Mouse (Mus musculus) fibroblast of lung, adult 2 months (primary cell): ENCODE data around the gene Ms4a6d.
"Not testable (repeated sequence)": the region's sequence is repeated elsewhere in the genome, so short reads cannot be mapped to it uniquely, and the experiment has no call there.

Source experiments
- DNase-seq: peaks from one replicate; pipeline ENCODE4 v3.0.0-alpha.2; 2011; ENCODE audit warnings: low read depth

Gene Ms4a6d

GRCm38 (mm10) chr19:11604603-11605002 is at the start of gene Ms4a6d:
TSS of gene Ms4a6d (minus strand) at chr19:11604849.
- DNase-seq = no peak

DNA sequence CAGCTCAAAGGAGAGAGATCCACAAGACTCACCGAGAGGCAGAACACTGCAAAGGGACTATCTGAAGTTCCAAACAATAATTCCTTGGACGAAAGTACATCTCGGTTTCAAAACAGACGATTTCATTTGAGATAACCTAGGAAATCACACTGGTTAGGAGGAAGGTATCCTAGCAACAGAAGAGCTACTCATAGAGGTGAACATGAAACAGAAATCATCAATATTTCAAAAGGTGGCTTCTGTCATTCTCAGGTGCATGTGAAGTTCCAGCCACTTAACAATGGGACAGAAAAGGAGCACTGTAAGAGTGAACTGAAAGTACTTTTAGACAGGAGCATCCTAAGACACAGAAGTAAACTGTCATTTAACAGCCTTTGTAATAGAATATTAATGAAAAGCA is 44.9 kb upstream of the Ms4a6d start:
- DNase-seq = no peak

- no peak for DNase-seq
These were observed 41.5 kb upstream of the Ms4a6d start for GRCm38 (mm10) chr19:11646166-11646565.

- no peak for DNase-seq
These were observed 36.1 kb upstream of the Ms4a6d start, which contains the start of gene Ms4a3 for GRCm38 (mm10) chr19:11640732-11641131. TSS of gene Ms4a3 (minus strand) at chr19:11640851.

GRCm38 (mm10) chr19:11639038-11639437 is 34.4 kb upstream of the Ms4a6d start:
- DNase-seq = no peak

- DNase-seq = no peak
These were observed 30.9 kb upstream of the Ms4a6d start for GRCm38 (mm10) chr19:11635572-11635971.

DNA sequence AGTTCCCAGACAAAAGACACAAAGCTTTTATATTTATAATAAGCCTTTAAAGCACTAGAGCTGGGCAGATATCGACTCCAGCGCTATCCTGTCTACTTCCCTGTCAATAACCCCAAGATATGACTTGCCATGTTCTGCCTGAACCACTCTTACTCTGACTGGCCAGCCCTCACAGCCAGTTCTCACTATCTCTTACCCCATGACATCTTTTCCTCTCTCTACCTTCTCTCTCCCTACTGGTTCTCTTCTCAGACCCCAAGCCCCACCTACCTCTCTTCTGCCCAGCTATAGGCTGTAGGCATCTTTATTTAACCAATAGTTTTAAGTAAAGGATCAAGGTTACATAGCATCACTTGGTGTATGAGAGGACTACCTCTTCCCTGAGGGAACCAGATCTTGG is 29.7 kb upstream of the Ms4a6d start:
- no peak for DNase-seq

- no peak for DNase-seq
These were observed 29.1 kb upstream of the Ms4a6d start for GRCm38 (mm10) chr19:11633732-11634131.

DNA sequence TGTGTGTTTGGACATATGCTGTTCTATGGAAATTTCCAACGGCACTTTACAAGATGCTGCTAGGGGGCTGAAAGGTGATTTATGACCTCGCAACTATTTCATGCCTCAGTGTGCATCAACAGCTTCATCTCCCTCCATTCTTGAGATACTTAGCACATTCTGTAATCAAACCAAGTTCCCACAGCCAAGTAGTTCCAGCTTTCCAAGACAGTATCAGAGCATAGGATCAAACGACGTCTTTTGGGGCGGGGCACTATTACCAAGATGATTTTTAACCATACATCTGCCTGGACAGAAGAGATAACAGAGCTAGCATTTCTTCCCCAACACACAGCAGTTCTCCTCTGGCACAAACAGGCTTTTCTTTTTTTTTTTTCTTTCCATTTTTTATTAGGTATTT is 20.6 kb upstream of the Ms4a6d start:
- DNase-seq = no peak

- no peak for DNase-seq
These were observed 20.2 kb upstream of the Ms4a6d start for GRCm38 (mm10) chr19:11624800-11625199.

DNA sequence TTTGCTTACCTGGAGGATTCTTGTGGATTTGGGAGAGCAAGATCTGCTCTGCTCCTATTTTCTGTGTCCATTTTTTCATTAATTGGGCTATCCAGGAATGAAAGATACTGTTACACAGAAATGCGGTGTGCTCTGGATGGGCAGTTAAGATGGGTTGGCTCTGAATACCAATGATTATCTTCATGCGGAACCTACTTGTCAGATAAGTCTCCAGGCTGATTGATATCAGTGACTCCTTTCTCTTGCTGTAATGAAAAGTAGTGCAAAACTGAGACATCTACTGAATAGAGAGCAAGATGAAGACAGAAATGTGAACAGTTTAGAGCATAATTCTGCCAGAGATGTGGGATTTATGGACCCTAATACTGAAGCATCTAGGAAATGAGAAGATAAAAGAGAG is 18.9 kb upstream of the Ms4a6d start, which contains the start of gene Ms4a2:
Gene Ms4a2 (minus strand): TSS at position 169 of the 400 bp plus-strand sequence.
- DNase-seq = no peak

DNA sequence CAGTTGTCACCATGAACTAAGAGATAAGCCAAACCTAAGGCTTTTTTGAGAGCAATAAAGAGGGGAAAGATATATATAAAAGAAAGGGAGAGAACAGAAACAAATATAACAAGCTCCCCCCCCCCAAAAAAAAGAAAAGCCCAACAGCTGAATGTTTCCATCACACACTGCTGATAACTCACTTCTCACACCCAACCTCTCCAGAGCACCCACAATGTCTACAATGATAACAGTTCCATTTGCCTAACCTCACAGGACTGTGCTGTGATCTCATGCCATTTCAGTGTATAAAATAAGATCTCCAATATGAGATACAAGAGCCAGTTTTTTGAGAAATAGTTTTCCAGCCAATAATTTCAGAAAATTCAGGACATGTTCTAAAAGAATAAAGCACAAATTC is 13.3 kb upstream of the Ms4a6d start:
- DNase-seq = no peak

- no peak for DNase-seq
These were observed 10.2 kb upstream of the Ms4a6d start for GRCm38 (mm10) chr19:11614805-11615204.

GRCm38 (mm10) chr19:11613776-11614443 is 9.3 kb upstream of the Ms4a6d start:
- no peak for DNase-seq

GRCm38 (mm10) chr19:11613084-11613483 is 8.4 kb upstream of the Ms4a6d start:
- no peak for DNase-seq

DNA sequence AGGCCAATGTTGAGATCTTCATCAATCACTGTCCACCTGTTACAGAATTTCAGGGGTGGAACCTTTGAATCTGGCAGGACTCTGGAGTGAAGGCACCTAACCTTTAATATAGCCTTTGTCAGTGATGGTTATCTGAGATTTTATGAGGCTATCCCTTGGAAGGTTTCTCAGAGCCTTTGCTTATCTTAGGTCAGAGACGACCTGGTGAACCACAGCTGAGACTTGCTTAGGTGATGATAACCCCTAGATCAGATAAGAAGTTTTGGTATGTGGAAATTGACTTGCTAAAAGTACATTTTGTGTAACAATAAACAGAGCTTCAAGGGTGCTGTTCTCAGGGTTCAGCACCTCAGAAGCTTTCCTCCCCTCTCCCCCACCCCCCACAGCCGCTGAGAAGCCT is 7.6 kb upstream of the Ms4a6d start:
- DNase-seq = no peak

DNA sequence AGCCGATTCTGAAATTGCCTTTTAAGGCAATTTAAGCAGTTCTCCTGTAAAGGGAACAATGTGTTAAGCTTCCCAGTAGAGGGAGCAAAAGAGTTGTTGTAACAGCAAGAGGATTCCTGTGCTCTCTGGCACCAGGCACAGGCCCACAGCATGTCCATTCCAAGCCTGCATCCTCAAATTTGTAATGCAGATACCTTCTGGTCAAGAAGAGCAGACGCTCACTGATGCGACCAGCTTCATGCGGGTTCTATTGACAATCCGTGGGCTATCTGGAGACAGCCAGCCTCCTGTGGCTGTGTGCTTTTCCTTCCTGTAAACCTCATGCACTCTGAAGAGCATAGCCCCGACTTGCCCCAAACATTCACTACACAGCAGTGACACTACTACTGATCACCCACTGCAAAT is 6.9 kb upstream of the Ms4a6d start:
- no peak for DNase-seq

GRCm38 (mm10) chr19:11608172-11608571 is 3.5 kb upstream of the Ms4a6d start:
- DNase-seq = no peak

GRCm38 (mm10) chr19:11602026-11602425 is 2.6 kb downstream of the Ms4a6d start:
- no peak for DNase-seq

DNA sequence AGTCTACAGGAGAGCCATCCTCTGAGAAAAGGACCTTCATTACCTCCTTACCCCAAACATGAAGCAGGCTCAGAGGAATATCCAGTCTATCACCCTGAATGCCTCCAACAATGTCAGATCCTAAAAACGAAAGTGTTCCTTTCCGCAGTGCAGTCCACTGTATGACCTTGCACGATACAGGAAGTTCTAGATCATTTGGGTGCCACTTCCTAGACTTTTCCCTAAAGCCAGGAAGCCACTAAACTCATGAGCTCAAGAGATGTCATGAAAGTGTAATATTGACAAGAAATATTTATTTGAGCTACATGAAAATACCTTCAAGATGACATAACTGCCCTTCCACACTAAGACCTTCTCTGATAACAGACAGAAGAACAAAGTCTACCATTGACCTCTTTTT is 3.3 kb downstream of the Ms4a6d start:
- DNase-seq = no peak

DNA sequence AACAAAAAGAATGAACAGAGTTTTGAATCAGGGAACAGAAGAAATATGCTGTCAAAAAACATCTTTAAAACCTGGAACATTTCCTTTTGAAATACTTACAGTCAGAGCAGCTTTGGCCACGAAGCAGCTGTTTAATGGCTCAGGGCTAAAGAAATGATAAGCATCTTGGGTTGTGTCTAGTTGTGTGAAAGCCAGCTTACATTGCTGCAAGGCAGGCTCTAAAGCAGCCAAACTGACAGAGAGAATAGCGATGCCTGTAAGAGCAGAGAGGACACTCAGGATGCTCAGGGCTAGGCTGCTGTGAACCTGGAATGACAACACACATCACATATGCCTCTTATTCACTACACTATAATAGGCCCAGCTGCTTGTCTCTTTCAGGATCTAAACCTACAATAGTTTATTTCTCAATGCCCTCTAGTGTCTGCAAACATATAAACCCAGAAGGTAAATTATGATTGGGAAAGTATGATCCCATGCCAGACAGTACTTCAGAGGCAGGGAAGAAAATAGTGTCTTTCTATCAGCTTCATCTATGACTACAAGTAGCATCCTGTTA is 14.7 kb downstream of the Ms4a6d start:
- DNase-seq = no peak

DNA sequence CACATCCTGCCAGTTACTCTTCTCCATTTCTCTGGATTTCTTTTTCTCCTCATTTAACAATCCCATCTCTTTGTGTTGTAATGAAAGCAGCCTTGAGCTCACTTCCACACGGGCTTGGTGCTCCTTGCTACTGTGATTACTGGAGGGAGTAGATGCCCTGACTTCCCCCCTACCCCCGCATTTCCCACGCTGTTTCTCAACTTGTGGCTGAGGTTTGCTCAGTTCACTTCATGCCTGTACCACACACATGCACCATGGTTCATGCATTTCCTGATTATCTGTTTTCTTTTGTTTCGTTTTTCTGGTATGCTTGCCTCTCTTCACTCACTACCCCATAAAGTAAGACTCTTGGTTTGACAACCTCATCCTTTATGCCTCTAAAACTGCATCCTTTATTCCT is 15.4 kb downstream of the Ms4a6d start:
- no peak for DNase-seq

- DNase-seq = no peak
These were observed 29.7 kb downstream of the Ms4a6d start for GRCm38 (mm10) chr19:11574965-11575364.

DNA sequence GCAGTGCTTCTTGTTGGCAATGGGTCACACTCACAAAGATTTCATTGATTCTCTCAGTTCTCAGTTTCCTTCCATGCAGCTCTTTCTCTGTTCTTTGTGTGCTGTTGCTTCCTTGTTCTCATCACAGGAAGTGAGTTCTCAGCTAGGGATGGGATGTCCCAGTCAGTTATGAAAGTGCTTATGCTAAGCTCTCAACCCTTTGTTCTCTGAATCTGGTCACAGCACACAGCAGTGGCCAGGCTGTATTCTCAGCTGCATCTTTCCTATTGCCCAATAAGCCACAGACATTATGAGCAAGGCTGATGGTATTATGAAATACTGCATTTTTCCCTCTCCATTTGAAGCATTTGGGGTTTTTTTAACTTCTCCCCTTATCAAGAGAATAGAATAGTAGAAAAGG is 45.1 kb downstream of the Ms4a6d start:
- DNase-seq = not testable (repeated sequence)
